Mouse (Mus musculus) thymus, postnatal 4 days (tissue): Measurements from ENCODE around the gene Tle3.

Source experiments
- DNase-seq: peaks from one replicate; pipeline ENCODE4 v3.0.0; 2021

Tle3 gene

DNA sequence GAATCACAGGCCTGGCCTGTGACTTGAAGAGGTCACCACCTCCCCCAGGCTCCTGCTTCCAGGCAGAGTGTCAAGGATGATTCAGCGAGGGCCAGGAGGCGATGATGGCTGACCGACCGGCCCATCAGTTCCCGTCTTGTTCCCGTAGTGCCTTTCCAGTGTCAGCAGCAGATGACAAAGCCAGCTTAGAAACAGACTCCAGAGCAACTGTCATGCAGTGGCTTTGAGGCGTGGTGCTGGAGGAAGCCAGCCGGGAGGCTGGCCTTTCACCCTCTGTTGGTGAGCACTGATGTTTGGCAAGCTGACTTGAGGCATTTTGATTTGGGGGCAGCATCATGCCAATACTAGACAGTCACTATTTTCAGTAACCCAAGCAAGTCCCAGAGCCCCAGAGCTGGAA, 6.3 kb downstream of the Tle3 start:
- DNase-seq, result no peak

DNA sequence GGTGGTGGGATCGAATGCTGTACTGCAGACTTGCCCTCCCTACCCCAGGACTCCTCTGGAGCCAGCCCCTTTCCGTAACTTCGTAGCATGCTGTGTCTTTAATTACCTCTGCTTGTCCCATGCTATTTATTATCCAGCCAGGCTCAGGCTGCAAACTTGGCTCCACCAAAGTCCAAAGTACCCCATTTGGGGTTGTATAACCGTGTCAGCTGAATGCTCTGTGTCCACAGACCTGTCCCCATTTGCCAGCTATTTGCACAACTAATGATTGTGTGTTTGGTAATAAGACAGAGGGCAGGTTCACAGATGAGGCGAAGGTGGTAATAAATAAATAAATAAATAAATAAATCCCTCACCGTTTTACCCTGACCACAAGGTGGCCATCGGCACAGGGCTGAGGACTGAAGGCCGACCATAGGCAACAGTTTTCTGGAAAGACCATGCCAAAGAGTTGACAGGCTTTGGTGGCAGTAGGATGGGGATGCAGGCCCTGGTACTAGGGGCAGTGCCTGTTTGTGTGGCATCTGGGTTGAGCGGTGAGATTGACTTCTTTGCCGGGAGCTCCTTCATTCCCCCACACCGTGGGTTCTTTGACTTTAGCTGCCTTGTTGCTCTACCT, 7.0 kb downstream of the Tle3 start:
- DNase-seq, result no peak

DNA sequence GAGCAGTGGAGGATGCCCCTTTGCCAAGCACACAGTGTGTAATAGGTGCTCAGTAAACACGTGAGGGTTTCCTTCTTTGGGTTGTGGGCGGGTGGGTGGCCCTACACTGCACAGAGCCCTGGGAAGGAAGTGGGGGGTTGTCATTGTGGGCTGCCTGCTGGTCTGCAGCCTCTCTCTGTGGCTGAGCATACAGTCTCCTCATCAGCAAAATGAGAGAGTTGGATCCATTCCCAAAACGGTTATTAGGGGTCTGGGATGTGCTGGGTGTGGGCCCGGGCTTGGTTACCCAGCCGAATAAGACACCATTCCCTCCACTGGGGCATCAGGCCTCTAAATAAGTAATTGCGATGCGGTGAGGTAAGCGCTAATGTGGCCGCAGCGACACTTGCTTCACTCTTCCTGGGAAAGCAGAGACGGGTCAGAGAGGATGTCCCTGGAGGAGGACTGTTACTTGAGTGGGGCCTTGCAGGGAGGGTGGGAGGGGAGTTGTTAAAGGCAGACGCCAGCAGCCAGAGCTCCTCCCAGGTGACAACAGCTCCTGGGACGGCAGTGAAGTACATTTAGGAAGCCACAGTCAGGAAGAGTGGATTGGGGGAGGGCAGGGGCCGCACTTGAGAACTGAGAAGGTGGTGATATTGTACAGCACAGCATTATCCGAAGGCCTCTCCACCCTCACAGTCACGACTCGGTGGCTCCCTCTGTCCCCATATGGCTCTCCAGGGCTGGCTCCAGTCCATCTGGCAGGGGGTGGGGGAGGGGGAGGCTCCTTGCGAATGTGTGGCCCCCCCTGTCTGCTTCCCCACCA, 8.3 kb downstream of the Tle3 start:
- peak; percentile 60 for DNase-seq

DNA sequence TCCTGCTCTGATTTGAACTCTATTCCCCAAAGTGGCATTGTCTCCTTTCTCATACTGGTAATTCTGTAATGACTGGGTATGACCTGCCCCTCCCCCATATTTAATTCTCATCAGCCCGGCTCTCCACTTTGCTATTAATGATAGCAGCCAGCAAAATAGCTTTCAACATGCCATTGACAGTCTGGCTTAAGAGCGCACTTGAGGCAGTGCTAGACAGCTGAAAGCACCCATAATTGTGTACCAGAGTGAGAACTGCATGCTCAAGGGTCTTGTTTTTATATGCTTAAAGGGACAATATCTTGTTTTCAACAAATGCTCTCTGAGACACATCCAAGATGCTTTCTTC, 8.9 kb downstream of the Tle3 start:
- DNase-seq, result no peak

DNA sequence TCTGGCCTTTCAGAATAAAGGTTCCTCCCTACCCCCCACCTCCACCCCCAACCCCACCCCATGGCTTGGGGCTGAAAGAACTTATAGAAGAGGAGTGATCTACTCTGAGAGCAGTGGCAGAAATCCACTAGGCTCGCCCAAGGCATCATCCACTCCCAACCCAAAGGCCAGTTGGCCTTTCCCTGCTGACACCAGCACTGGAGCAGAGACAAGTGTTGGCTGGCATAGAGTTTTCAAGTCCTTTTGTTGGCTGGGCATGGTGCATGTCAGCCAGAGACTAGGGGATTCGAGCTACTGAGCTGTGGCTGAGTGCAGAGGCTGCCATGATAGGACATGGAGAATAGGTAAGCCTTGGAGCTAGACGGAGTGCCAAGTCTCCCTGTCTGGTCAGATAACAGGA, 9.3 kb downstream of the Tle3 start:
- no peak for DNase-seq

GRCm38 (mm10) chr9:61382595-61383186, 10.5 kb downstream of the Tle3 start:
- no peak for DNase-seq

DNA sequence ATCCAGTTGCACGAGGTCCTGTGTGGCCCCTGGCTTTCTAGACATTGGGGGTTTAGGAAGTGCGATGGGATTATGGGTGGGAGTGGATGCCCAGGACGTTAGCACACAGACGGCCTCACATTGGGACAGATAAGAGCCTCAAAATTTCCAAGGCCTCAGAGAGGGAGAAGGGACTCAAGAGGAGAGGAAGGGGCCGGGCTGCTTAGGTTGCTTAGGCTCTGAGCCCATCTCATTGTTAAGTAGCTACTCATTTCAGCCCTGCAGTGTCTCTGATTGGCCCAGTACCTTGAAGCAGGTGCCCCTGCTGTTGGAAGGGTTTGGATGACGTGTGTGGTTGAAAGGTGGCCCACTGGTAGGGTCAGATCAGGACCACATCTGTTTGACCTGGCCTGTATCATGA, 11.9 kb downstream of the Tle3 start:
- no peak for DNase-seq

DNA sequence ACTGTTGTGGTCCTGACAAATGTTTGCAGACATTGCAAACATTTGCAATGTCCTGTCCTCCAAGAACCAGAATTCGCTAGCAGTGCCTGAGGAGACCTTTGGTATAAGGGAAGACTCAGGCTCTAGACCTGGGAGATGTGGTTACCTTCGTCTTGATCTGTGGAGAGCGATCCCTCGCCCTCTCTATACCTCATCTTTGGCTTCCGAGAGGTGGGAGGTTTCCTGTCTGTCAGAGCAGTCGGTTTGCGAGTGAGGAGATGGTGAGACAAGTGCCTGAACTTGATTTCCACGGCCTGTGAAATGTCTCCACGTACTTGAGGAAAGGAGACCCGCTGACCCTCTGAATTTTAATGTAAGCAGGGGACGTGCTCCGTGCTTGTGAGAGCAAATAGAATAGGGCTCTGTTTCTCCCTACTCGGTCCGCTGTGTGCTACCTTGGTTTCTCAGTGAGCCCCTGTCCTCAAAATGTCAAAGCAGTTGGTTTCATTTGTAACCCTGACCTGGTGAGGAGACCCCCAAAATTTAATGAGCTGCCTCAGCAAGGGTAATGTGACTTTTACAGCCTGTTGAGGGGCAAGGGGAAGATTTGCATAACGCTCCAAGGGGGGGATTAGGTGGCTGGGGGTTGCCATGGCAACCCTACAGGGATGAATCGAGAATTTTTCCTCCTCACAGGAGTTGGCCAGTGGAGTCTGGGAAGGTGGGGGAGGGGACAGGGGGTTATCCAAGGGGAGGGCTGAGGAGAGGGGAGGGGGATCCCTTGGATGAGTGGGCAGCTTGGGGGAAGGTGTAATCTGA, 12.7 kb downstream of the Tle3 start:
- DNase-seq, result peak; percentile 38

DNA sequence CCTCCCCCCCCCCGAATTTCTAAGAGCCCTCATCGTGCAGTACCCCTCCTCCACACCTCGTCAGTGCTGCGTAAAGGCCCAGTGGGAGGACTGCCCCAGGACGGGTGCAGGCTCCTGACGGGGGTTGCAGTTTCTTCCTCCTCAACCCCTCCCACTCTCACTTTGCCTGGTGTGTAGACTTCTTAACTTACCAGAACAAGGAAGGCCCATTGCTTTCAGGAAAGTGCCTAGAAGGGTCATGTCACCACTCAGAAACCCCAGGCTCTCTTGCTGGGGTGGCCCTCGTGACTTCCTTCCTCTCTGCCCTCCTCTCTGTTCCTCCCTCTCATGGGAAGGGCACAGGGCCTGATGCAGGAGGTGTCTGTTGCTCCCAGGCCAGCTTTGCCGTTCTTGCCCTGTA, 13.6 kb downstream of the Tle3 start:
- no peak for DNase-seq

DNA sequence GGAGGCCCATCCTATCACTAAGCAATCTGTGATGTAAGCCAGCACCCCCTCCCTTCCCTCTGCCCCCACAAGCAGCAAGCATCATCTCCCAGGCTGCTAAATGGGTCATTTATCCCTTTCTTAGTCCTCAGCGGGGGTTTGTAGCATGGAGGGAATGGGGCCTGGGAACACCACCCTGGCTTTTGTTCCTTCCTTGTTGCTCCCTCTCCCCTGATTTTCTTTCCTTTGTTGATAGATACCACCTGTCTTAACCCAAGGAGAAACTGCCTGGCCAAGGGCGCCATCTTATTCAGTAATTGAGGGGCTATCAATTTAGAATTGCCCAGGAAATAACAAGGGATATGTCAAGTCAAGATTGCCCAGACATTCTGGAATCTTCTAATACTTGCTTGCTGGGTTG, 14.1 kb downstream of the Tle3 start:
- DNase-seq, result no peak

DNA sequence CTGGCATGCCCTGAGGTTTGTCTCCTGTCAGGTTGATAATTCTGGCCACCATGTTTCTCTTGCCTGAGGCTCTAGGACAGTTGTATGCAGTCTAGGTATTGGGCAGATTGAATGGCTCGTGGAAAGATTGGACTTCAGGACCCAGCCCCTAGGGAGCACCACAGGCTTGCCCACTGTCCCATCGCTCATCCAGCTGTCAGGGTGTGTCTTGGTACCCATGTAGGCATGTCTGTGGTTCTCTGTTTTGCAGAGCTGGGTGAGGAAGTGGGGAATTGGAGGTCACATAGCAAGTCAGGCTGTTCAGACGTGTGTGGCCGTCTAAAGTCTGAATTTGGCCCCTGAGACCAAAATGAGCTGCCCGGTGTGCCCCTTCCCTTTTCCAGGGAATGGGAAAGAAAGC, 15.6 kb downstream of the Tle3 start:
- no peak for DNase-seq

- DNase-seq, result no peak
Measured at GRCm38 (mm10) chr9:61388214-61388613, 16.0 kb downstream of the Tle3 start.

GRCm38 (mm10) chr9:61388689-61389403, 16.7 kb downstream of the Tle3 start:
- DNase-seq, result no peak

DNA sequence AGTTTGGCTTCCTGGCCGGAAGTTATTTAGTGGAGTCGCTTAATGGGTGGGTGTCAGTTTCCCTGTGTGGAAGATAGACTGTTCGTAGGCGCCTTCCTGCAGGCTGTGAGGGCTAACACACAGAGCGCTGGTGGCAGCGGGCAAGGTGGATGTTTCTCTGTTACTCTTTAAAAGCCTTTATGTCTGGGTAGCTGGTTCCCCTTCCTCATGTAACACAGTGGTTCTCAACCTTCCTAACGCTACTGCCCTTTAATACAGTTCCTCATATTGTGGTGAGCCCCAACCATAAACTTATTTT, 17.2 kb downstream of the Tle3 start:
- no peak for DNase-seq

DNA sequence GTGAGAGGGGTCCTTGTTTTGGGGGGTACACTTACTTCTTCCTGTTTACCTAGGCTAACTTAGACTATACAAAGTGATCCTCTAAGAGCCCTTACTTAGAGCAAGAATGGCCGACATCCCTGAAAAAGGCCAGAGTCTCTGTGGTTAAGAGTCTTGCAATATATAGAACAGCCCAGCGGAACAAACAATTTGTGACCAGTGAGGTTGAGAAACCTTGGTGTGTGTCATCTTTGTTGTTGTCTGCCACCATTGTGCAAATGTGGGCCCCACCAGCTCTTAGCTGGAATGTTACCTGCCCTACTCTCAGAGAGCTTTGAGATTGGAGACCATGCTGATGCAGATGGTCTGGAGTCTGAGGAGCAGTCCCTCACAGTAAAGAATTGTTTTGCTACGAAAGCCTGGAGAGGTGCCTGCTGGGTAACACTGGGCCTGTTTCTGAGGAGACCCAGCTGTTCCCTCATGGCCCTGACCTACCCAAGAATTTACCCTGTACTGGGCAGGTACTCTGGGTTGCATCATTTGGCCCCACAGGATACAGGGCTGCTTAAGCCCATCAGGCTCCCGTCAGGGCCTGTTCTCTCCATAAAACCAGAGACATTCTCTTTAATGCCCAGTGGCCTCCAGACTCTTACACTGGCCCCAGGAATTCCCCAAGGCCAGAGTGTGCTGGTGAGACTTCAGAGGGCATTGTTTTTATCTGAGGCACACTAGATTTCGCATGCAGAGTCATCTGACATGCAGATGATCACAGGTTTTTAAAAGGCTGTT, 19.6 kb downstream of the Tle3 start:
- DNase-seq, result no peak

GRCm38 (mm10) chr9:61392338-61392620, 20.1 kb downstream of the Tle3 start:
- DNase-seq, result no peak

GRCm38 (mm10) chr9:61393161-61393560, 21.0 kb downstream of the Tle3 start:
- DNase-seq, result no peak

DNA sequence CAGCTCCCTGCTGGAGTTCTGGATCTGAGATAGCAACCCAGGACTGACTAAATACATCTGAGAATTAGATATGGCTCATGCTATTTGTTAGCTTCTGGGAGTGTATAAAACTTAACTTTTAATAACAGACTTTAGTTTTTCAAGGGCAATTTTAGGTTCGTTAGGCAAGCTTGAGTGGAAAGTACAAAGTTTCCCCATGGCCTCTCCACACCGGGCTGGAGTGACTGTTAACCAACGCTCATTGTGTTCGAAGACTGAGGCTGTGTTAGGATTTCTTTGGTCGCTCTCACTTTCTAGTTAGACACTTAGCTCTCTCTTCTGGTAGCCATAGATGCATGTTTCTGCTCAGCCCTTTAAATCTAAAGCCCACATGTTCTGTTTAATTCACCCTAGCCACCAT, 21.7 kb downstream of the Tle3 start:
- DNase-seq, result no peak

- DNase-seq, result no peak
Measured at GRCm38 (mm10) chr9:61395071-61395470, 22.9 kb downstream of the Tle3 start.

- DNase-seq, result no peak
Measured at GRCm38 (mm10) chr9:61396474-61396873, 24.3 kb downstream of the Tle3 start.

GRCm38 (mm10) chr9:61397130-61397529, 25.0 kb downstream of the Tle3 start:
- DNase-seq, result no peak

- DNase-seq, result no peak
Measured at GRCm38 (mm10) chr9:61398160-61398559, 26.0 kb downstream of the Tle3 start.

- DNase-seq, result no peak
Measured at GRCm38 (mm10) chr9:61400132-61400531, 28.0 kb downstream of the Tle3 start.
